Mouse (Mus musculus) liver, adult 2 months (tissue): ENCODE data around the gene Socs4. TPM values are rescaled to one million over a fixed set of nuclear protein-coding genes. Genes with fewer than 3 reads are reported as not detected.

Experiments used
- DNase-seq: peaks from one replicate; pipeline ENCODE4 v3.0.0-alpha.2; 2011; ENCODE audit warnings: low read depth, low spot score; ENCODE audit errors: extremely low read depth
- H3K27ac ChIP-seq: fragments of 200-500 bp; replicated peaks from 2 replicates; pipeline ENCODE4 v1.5.1; 2012; ENCODE audit warnings: low read depth, mild to moderate bottlenecking, control low read depth, inconsistent platforms, low read length; ENCODE audit not compliant: insufficient read depth
- H3K27me3 ChIP-seq: fragments of 200-500 bp; 2 replicates; pipeline ENCODE4 v1.6.1; 2012; ENCODE audit warnings: mild to moderate bottlenecking, moderate library complexity, low read length, inconsistent platforms; ENCODE audit not compliant: control insufficient read depth, insufficient read depth
- H3K36me3 ChIP-seq: fragments of 200-500 bp; 2 replicates; pipeline ENCODE4 v1.6.1; 2012; ENCODE audit warnings: low read length, inconsistent platforms; ENCODE audit not compliant: control insufficient read depth, insufficient read depth
- H3K4me1 ChIP-seq: fragments of 200-500 bp; 2 replicates; pipeline ENCODE4 v1.6.1; 2011; ENCODE audit warnings: low read length; ENCODE audit not compliant: control insufficient read depth, insufficient read depth
- H3K4me3 ChIP-seq: fragments of 200-500 bp; 2 replicates; pipeline ENCODE4 v1.5.1; 2011; ENCODE audit warnings: low read depth, mild to moderate bottlenecking, control low read depth, low read length, moderate library complexity; ENCODE audit not compliant: insufficient read depth
- H3K79me2 ChIP-seq: fragments of 200-500 bp; 2 replicates; pipeline ENCODE4 v1.6.1; 2012; ENCODE audit warnings: inconsistent platforms, mild to moderate bottlenecking, low read length, moderate library complexity; ENCODE audit not compliant: control insufficient read depth, insufficient read depth
- H3K9ac ChIP-seq: fragments of 200-500 bp; 2 replicates; pipeline ENCODE4 v1.6.1; 2012; ENCODE audit warnings: low read depth, mild to moderate bottlenecking, control low read depth, inconsistent platforms, low read length
- CTCF ChIP-seq: fragments of 200-500 bp; IDR thresholded peaks from 2 replicates; pipeline ENCODE4 v1.5.1; 2011; ENCODE audit warnings: low read depth, low read length, control low read depth
- POLR2A ChIP-seq: fragments of 200-500 bp; IDR thresholded peaks from 2 replicates; pipeline ENCODE4 v1.6.1; 2011; ENCODE audit warnings: low read length, control low read depth; ENCODE audit not compliant: insufficient read depth; ENCODE audit errors: extremely low read depth
- WGBS: fragments of 180-500 bp; shearing (Covaris S2); methylation state at CpG from one replicate; pipeline ENCODE4 v1.1.7; 2018; 5-methylcytosine and 5-hydroxymethylcytosine counted together
- polyA plus RNA-seq: library from polyadenylated mRNA; depleted of rRNA; stranded (reverse); fragments of >200 nt; gene quantifications from 2 replicates; pipeline ENCODE4 v1.2.3, GENCODE M21; 2012; rRNA removed
- total RNA-seq: library from RNA; depleted of rRNA; stranded (reverse); fragments of >200 nt; gene quantifications from 2 replicates; pipeline ENCODE4 v1.2.3, GENCODE M21; 2014; rRNA removed

Socs4 gene
- 8.3 and 9.1 TPM in 2 replicates for total RNA-seq
- polyA plus RNA-seq = 1.8 and 2.1 TPM in 2 replicates

- 0 out of 2 replicates have a peak, but pooled peaks have one; percentile 36 for TF ChIP-seq POLR2A
- peak; percentile 36; the same call in 1 of the 2 replicates for TF ChIP-seq CTCF
- peak; percentile 72 for DNase-seq
- peak within 1 kb of the TSS; percentile 80 for H3K4me3 ChIP-seq
Measured at GRCm38 (mm10) chr14:47276637-47277393, at the start of gene Socs4, which contains the start of gene Wdhd1. Socs4 (plus strand) TSS chr14:47276931. Wdhd1 (minus strand) TSS chr14:47276857.

DNA sequence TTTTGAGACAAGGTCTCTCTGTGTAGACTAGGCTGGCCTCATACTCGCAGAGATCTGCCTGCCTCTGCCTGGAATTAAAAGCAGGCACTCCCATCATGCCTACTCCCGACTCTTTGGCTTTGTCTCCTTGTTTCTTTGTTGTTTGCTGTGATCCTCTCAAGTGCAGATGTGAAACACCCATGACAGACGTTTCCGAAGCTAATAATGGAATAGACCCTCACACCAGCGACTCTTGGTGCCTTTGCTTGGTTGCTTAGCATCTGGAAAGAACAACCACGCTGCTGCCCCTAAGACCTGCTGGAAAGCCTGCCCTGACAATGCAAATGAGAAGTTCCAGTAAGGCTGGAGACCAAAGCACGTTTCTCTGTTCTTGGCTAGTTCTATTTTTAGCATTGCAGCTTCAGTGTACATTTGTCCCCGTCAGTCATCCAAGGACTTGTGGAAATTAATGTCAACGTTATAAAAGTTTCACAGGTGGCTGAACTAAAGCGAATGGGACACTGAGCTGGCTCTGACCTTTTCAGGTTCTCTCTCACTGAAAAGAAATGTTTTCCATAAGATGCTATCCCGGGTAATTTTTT lies 46.8 kb upstream of the Socs4 start:
- H3K9ac ChIP-seq = no peak overlapping the region
- DNase-seq = no peak
- H3K4me3 ChIP-seq = no peak overlapping the region
- H3K4me1 ChIP-seq = no peaks in the 10 kb centered on the region
- H3K36me3 ChIP-seq = no peaks in the 10 kb centered on the region
- H3K79me2 ChIP-seq = no peaks in the 10 kb centered on the region
- H3K27me3 ChIP-seq = no peaks in the 10 kb centered on the region
- WGBS = 76% methylated on average over 11 of the region's 11 CpGs
- TF ChIP-seq CTCF (no peak), POLR2A (no peak)
- no peak overlapping the region for H3K27ac ChIP-seq

More at GRCm38 (mm10) chr14:47276637-47277393, at the start of gene Socs4, which contains the start of gene Wdhd1:
- H3K36me3 ChIP-seq = no peaks in the 10 kb centered on the region
- peak within 1 kb of the TSS; percentile 84 for H3K27ac ChIP-seq
- H3K27me3 ChIP-seq = no peaks in the 10 kb centered on the region
- peaks cover 6% of the 10 kb centered on the region; the same call in 1 of the 2 replicates for H3K4me1 ChIP-seq
- WGBS = under 1% methylated on average over 77 of the region's 77 CpGs
- peaks cover 10% of the 10 kb centered on the region; the same call in 1 of the 2 replicates for H3K79me2 ChIP-seq
- H3K9ac ChIP-seq = peak within 1 kb of the TSS; percentile 89

GRCm38 (mm10) chr14:47233602-47234001 lies 43.1 kb upstream of the Socs4 start:
- 72% methylated on average over 2 of the region's 2 CpGs for WGBS
- H3K27me3 ChIP-seq = no peaks in the 10 kb centered on the region
- no peak overlapping the region for H3K27ac ChIP-seq
- H3K79me2 ChIP-seq = no peaks in the 10 kb centered on the region
- no peak for DNase-seq
- no peaks in the 10 kb centered on the region for H3K4me1 ChIP-seq
- no peak overlapping the region for H3K4me3 ChIP-seq
- H3K36me3 ChIP-seq = no peaks in the 10 kb centered on the region
- H3K9ac ChIP-seq = no peak overlapping the region
- TF ChIP-seq POLR2A = no peak
- no peak for TF ChIP-seq CTCF

DNA sequence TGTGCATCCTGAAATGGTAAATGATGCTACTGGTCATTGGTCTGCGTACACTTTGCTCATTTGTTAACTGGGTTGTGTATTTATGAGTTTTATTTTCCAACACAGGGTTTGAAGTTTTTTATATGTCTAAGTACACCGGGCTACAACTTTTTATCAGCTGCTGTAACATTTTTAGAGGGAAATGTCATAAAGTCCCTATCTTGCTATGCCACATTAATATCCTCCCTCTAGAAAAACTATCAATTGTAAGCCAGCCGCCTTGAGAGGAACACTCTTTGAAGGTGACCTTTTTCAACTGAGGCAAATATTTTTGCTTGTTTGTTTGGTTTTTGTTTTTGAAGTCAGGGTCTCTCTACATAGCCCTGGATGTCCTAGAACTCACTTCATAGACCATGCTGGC lies 42.7 kb upstream of the Socs4 start:
- no peaks in the 10 kb centered on the region for H3K36me3 ChIP-seq
- no peak for DNase-seq
- 87% methylated on average over 3 of the region's 3 CpGs for WGBS
- TF ChIP-seq POLR2A = no peak
- no peak for TF ChIP-seq CTCF
- no peaks in the 10 kb centered on the region for H3K27me3 ChIP-seq
- H3K27ac ChIP-seq = no peak overlapping the region
- H3K4me3 ChIP-seq = no peak overlapping the region
- no peak overlapping the region for H3K9ac ChIP-seq
- no peaks in the 10 kb centered on the region for H3K79me2 ChIP-seq
- H3K4me1 ChIP-seq = no peaks in the 10 kb centered on the region

DNA sequence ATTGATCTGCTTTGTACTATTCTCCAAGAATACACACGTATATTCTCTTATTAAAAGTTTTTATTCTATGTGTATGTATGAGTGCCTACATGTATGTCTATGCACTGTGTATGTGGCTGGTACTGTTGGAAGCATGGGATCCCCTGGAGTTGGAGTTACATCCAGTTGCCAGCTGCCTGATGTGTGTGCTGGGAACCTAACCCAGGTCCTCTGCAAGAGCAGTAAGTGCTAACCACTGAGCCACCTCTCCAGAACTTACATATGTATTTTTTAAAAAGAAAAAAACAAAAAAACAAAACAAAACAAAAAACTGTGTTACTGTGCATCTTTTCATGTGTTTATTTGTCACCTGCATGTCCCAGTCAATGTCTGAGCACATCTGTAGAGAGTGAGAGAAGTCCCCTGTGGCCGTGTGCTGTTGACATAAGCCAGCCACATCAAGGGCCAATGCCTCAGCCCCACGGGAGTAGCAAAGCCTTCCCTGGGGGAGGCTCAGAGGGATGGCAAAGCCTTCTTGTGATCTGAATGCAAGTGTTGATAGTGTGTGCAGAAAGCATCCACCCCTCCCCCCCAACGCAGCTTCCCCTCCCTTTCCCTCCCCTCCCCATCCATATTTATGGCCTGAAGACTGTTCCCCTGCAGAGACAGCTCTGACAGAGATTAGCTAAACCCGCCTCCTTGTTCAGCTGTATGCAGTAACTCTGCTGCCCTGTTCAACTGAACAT lies 42.0 kb upstream of the Socs4 start:
- H3K9ac ChIP-seq = no peak overlapping the region
- WGBS = 86% methylated on average over 5 of the region's 5 CpGs
- H3K4me3 ChIP-seq = no peak overlapping the region
- TF ChIP-seq POLR2A (no peak), CTCF (no peak)
- H3K79me2 ChIP-seq = no peaks in the 10 kb centered on the region
- DNase-seq = no peak
- no peak overlapping the region for H3K27ac ChIP-seq
- H3K4me1 ChIP-seq = no peaks in the 10 kb centered on the region
- H3K27me3 ChIP-seq = no peaks in the 10 kb centered on the region
- H3K36me3 ChIP-seq = no peaks in the 10 kb centered on the region
